Mouse (Mus musculus) right cerebral cortex, adult 18-20 months (tissue): ENCODE data around the gene Duox1.

ENCODE experiments used
- DNase-seq: peaks from one replicate; pipeline ENCODE4 v3.0.0; 2022; ENCODE audit warnings: mixed read lengths

Gene Duox1

DNA sequence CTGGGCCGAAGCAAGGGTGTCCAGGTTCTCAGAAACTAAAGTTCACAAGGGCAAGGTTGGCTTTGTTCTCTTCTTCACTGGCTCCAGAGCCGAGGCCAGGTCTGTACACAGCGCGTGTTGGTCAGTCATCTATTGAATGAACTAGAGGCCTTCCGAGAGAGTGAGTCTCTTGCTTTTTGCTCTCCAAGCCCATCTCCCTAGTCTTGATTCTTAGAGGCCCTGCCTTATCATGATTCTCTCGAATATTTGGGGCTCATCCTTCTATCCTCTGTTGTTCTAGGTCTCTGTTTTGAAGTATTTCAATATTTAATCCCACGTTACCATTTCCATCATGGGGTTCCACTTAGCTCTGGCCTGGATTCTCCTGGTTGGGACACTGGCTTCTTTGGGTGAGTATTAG, at the start of gene Duox1:
Gene Duox1 (plus strand): TSS at position 301 of the 400 bp plus-strand sequence.
- no peak for DNase-seq

DNA sequence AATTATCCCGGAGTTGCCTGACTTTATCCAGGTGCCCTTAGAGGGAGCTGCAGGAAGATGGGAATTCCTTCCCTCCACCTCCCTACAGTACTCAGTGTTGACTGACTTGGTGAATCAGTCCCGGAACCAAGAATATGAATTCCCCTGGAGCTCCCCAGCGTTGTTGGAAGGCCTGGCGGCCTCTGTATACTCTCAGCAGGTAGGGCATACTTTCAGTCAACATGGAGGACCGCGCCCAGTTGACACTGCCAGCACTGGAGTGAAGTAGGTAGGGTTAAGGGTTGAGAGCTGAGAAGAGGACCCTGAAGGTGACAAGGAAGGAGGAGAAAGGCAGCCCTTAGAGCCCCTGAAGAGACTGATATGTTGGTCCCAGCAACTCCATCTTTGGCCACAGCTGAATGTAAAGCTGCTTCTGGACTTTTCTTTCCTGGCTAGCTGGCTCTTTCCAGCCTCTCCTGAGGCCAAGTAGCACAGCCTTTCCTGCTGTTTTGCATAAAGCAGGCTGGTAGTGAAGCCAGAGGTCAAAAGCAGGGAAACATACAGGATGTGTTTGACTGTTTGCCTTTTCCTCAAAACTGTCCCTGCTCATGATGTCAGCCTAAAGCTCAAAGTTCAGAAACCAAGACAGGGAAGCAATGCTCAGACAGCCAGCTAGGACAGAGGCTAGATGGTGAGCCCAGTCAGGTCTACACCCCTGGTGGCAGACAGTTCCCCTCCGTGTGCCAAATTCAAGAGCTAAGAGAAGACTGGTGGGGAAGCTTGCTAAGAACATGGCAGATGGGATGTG, 48.9 kb upstream of the Duox1 start:
- no peak for DNase-seq

DNA sequence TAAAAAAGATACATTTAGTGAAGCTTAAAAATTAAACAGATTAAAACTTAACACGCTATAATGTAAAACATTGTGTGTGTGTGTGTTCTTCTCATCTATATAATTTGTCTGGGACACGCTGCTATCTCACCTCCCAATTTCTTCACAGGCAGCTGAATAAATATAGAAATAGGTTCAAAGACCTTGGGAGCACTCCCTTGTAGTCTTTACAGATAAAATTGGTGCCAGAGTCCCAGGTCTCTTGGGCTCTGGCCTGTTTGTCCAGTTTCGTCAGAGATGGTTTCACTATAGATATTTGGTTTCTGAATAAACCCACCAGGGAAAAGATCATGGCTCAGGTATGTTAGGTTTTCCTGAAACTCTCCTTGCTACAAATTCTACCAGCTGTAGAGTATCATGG, 36.7 kb upstream of the Duox1 start:
- no peak for DNase-seq

DNA sequence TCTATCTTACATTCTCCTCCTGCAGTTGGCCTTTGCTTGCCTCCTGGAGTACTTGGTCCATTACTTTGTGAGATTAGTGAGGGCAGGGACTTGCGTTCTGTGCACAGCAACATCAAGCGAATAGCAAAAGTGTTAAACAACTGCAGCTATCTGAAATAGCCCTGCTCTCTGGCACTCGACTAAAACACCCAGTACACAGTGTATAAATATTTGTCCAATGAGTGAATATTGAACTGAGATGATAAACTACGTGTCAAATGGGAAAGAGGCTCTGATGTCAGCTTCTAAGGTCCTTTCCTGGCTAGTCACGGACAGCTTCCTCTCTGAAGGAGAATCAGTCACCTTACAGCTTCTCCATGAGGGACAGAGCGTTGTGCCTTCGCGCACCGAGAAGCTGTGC, 31.4 kb upstream of the Duox1 start:
- no peak for DNase-seq

DNA sequence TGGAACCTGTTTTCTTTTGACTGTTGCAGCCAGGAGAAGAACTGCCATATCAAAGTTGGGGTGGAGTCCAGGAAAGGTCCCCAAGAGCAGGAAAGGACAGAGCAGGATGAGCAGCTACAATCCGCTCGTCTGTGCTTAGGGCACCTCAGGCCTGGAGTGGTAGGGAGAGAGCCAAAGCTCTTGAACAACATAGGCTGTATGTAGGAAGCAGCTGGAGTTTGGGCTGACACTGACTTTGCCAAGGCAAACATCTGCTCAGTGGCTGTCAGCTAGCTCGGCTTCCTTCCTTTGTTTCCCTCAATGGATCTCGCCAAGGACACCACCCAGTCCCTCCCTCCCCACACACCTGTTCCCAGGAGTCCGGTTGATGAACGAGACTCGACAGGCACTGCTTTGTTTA, 29.3 kb upstream of the Duox1 start:
- no peak for DNase-seq

DNA sequence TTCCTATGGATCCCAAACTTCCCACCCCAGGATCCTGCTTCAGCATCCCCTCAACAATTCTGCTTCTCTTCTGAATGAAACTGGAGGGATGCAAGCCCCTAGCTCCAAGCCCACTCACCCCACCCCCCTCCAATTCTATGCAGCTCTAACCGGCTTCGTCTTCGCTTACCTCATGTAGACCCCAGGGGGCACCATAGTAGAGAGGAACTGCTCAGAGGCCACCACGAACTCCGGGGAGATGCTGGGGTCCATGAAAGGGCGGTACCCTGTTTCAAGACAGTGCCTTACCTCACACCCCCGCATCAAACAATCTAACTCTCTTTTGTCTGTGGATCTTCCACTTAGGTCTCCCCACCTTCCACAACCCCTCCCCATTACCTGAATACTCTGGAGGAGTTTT, 20.6 kb upstream of the Duox1 start:
- no peak for DNase-seq

DNA sequence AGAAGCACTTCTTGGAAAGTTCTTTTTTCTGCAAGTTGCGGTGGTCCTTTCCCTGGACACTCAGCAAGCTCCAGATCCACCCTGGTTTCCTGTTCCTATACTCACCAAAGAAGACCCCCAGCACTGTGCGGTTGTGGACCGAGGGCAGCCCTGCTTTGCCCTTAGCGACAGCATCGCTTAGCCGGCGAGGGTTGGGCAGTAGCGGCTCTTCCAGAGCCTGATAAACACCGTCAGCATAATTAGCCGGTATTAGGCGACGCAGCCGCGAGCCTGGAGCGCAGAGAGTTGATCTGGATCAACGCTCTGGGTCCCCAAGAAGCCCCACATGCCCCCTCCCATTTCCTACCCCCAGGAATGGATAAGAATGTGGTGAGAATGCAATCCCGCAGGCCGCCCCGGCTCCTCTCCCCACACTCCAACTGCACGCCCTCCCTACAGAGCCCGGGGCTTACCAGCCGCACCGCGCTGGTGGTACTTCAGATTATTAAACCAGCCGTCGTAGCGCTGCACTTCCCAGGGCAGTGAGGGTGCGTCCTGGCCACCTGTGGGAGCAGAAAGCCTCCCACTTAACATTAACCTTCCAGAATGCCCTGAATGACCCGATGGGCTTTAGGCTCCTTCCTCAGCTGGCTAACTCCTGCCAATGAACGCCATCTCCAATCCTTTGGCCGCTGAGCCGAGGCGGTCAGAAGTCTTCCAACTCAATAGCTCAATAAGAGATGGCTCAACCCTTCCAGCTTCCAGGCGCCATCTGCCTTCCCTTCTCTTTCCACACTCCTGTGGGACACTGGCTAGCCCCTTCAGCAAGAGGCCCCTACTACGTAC, 18.0 kb upstream of the Duox1 start:
- no peak for DNase-seq

DNA sequence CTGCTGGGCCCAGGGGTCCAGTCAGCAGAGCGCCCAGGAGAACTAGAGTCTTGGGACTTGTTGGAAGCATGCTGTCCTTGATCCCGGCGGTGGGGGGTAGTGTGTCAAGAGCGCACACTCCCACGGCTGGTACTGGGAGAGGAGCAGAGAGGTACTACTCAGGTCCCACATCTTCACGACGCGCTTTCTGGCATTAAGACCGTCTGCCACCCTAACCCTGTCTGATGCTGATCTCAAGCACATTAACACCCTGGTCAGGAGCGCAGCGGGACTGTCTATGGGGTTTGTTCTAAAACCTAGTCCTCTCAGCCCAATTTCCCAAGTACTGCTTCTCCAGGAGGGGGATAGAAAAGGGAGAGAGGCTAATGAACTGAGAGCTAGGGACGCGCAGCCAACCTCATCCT, 17.4 kb upstream of the Duox1 start, which contains the start of gene Duox2:
Gene Duox2 (minus strand): TSS at position 354 of the 404 bp plus-strand sequence.
- DNase-seq: no peak

DNA sequence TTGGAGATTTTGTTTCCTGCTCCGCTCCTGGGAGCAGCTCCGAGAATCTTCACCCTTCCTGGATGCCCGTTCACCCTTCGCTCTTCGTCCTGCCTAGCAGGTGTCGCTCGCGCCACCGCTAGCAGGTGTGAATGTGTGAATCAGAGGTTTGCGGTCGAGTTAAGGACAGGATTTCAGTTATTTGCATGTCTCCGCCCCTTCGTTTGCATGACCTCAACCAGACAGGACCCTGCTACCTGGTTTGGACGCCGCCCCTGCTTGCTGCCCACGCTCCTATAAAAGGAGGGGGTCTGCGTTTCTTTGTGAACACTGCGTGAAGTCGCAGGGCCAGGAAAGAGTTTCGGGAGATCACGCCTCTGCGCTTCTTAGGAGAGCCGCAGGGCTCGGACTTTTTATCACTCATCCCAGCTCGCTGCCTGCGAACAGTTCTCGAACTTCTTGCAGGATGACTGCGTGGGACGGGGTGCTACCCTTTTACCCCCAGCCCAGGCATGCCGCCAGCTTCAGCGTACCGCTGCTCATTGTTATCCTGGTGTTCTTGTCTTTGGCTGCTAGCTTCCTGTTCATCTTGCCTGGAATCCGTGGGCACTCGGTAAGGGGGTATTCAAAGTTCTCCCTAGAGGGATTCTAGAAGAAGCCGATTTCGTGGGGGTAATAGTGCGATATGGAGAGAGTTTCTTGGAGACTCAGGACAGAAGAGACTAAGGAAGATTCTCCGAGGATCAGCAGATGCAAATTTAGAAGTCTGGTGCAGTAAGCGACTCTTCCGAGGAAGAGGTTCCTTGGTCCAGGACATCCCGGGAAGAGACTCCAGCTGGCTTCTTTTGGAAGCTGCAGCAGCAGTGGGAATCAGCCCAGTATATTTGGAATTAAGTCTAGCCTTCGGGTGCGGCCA, 16.6 kb upstream of the Duox1 start, which contains the start of gene Duoxa2:
Gene Duoxa2 (plus strand): TSS at position 305 of the 895 bp plus-strand sequence.
- DNase-seq: no peak

DNA sequence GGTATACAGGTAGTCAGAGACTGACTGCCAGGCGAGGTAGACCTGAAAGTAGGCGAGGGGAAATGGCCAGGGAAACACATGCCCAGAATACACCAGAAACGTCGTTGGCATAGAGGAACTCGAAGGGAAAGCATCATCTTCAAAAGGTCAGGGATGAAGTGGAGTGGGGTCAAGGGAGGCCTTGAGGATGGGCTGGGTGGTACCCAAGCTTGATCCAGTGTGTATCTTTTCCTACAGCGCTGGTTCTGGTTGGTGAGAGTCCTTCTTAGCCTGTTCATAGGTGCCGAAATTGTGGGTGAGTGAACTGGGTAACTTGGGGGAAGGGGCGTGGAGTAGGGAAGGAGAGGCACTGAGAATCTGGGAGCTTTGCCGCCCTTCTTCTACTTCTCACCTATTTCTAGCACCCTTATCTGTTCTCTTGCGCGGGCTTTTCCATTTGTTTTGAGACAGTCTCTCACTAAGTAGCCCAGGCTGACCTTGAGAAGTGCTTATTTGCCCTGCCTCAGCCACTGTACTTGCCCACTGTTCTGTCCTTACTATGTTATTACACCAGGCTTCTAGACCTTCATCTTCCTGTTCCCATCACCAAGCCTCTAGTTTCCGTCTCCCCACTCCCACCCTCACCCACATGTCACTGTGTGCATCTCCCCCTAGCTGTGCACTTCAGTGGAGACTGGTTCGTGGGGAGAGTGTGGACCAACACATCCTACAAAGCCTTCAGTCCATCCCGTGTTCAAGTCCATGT, 15.4 kb upstream of the Duox1 start:
- no peak for DNase-seq

DNA sequence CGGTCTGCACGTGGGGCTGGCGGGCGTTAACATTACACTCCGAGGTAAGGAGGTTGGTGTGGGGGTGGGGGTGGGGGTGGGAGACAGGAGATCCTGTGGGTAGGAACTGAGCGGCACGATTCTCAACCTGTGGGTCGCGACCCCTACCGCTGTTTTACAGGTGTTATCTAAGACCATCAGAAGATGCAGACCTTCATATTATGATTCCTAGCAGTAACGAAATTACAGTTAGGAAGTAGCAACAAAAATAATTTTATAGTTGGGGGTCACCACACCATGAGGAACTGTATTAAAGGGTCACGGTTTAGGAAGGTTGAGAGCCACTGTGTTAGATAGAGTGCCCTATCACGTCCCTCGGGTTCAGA, 14.8 kb upstream of the Duox1 start:
- no peak for DNase-seq

DNA sequence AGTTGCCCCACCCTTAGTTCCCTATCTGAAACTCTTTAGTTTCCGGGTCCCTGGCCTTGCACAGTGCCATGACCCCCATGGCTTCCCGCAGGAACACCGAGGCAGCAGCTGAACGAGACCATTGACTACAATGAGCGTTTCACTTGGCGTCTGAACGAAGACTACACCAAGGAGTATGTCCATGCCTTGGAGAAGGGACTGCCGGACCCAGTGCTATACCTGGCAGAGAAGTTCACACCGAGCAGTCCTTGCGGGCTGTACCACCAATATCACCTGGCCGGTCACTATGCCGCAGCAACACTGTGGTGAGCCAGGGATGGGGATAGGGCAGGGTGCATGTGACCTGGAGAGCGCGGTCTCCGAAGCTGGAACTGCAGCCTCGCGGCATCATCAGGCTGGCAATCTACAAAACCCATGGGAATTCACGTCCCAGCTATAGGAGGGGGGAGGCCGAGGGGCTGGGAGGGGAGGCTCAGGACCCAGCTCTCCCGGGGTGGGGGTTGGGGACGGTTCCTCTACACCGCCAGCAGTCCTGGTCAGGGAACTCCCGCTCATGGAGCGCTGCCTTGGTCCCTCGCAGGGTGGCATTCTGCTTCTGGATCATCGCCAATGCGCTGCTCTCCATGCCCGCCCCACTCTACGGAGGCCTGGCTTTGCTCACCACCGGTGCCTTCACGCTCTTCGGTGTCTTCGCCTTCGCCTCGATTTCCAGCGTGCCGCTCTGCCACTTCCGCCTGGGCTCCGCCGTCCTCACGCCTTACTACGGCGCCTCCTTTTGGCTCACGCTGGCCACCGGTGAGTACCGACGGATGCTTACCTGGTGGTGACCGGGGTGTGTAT, 14.2 kb upstream of the Duox1 start:
- DNase-seq: peak; percentile 8

DNA sequence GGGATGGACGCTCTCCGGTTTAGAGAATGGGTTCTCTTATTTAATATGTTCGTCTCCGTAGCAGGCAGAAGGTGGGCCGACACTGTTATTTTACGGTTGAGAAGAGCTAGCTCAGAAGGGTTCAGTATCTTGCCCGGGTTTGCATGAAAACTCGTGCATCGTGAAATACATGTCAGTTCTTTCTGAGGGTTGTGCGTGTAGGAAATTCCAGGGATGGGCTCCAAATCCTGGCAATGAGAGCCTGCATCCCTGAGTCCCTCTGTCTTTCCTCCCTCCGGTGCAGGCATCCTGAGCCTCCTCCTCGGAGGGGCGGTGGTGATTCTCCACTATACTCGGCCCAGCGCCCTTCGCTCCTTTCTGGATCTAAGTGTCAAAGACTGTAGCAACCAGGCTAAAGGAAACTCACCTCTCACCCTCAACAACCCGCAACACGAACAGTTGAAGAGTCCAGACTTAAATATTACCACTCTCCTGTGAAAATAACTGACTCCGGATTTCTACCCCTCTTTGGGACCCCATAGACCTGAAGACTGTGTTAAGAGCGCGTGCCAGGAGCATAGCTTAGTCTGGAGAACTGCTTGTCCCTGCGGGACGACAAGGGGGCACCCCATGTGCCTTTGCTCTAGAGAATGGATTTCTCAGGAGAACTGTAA, 13.4 kb upstream of the Duox1 start:
- no peak for DNase-seq

DNA sequence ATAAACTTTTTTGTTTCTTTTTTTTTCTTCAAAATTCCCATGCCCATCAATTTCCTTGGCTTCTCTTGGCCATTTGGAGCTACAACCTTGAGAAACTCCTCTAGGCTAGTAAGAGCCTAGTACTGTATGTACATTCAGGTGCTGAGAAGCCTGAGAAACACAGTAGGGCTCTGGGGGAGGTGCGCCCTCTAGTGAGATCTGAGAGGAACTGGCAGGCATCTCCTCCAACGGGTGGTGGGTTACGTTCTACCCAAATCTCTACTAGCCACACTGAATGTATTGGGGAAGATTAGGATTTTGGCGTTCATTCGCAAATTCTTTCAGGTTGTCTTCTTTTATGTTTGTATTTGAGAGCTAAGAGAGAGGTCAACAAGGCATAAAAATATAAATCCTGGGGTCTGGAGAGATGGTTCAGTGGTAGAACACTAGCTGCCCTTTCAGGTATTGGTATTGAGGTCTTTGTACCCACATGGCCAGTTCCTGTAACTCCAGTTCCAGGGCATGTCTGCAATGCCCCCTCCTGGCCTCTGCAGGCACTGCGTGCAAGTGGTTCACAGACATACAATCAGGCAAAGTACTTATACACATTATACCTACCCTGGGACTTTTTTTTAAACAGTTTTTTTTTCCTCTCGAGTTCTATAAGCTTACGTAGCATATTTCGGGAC, 12.8 kb upstream of the Duox1 start:
- peak; percentile 53 for DNase-seq

DNA sequence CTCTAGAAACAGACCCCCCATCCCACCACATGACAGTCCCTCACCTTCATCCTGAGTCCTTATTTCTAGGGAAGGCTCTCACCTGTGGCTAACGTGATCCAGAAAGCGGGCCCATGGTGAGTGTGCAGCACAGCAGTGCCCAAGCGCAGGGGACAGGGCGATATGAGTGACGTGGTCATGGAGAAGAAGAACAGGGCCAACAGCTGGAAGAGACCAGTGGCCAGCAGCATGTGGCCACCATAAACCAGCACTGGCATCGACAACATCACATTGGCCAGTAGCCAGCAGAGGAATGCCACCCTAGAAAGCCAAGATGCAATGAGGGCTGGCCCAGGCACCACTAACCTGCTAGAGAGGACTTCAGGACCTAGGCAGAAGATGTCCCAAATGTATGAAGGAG, 10.9 kb upstream of the Duox1 start:
- no peak for DNase-seq

DNA sequence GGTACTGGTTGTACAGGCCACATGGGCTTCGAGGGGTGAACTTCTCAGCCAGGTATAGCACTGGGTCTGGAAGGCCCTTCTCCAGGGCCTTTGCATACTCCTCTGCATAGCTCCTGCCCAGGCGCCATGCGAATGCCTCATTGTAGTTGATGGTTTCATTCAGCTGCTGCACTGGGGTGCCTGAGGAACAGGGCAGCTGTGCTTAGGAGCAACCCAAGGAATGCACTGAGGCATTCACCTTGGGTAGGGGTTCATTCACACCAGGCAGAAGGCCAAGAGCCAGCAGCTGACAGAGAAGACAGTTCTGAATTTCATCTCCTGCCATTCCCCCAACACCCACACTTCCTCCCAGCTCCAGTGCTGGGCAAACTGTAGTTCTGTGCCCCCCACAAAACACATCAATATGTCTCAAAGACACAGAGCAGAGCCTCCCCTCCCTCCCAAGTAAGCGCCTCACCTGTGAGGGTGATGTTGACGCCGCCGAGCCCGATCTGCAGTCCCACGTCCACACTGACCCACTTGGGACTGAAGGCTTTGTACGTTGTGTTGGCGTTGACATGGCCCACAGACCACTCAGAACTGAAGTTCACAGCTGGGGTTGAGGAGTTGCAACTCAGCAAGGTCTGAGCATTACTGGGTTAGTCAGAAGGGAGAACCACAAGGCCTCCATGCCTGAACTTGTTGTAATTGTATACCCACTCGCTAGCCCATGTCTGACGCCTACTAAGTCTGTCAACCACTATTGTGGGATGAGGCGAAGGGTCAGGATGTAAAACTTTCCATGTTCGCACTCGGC, 10.2 kb upstream of the Duox1 start:
- no peak for DNase-seq

DNA sequence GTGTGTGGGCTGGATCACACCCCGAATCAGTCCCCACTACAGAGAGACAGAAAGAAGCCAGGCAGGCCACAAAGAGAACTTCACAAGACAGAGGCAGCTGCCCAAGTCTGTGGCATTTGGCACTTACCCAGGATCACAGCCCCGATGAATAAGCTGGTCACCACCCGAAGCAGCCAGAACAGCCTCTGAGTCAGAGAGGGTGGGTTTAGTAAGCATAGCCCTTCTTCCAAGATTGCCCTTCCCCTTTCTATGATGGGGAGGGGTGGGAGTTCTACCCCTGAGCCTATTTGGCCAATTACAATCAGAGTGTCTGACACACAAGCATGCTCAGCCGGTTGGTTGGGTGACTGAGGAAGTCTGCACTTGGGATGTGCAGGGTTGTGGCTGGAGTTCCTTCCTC, 9.3 kb upstream of the Duox1 start:
- DNase-seq: peak; percentile 13

DNA sequence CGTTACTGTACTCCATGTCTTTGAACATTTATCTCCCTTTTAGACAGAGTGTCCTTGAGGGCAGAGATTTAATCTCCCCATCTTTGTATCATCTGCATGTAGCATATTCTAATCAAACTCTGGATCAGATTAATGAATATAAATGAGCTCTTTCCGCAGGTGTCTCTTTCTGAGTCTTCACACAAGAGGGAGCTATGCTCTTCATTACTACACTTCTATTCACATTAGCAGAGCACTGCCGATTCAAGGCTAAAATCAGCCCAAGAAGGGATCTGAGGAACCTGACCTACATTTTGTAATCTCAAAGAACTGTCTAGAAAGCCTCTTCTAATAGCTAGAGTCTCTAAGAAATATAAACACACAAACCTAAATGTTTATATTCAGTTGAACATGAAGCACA, 5.8 kb upstream of the Duox1 start:
- DNase-seq: no peak

DNA sequence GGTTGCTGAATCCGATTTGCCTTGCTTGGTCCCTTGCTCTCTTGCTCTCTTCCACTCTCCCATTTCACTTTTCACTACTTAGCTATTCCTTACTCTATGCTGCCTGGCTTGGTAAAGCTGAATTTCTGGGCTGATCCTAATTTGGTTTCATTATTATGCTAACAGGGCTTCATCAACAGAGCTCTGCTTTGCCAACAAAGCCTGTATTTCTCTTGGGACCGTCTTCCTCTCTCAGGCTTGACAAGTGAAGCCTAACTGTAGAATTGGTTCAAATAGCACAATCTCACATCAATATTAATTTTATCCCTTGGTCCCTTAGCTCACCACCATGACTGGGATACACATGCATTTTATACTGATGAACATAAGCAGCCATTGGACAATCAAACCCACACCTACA, 3.9 kb upstream of the Duox1 start:
- DNase-seq: no peak
